Mouse (Mus musculus) cerebellum, adult (tissue): ENCODE results near the gene Fhl3.
A peak's percentile ranks its signal among the peaks of the same experiment; 100 is the strongest.

Source experiments
- ATAC-seq: cut with Nextera tagmentation; 2 replicates; pipeline ENCODE4 v1.9.2; 2017; ENCODE audit warnings: mild to moderate bottlenecking, moderate library complexity, mixed read lengths; ENCODE audit not compliant: insufficient number of reproducible peaks, low FRiP score, low TSS enrichment

The Fhl3 gene

DNA sequence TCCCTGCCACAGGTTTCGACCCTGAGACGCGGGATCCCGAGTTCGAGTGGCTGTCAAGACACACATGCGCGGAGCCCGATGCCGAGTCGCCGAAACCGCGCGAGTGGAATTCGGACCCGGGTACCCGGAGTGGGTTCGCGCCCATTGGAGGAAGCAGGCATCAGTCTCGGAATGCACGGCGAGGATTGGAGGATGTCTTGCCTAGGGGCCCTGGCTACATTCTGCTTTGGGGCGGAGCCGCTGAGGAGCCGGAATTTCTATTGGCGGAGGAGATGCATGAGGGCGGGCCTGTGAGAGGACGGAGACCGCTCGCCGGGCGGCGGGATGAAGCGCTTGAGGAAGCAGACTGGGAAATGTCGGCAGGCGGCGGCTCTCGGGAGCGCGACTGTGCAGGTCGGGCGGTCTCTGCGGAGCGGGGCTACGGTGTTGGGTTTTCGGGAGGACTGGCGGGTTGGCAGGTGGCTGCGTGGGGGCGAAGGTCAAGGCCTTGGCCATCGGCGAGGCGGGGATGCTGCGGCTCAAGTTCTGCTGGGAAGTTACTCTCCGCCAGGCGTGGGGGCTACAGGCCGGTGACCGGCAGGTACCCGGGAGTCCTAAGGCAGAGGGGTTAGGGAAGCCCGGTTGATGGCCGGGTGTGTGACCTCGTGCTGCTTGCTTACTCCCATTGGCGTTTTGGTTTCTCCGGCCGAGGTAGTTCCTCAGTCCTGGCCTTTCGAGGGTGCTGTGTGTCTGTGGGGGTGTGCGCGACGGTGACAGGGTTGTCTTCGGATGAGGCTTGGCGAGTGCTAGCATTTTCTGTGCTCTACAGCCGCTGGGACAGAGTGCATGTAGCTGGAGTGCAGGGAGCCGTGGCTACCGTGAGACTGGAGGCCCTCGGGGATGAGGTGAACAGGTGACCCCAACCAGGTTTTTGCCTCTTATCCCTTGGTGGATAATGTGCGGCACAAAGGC lies 51.1 kb downstream of the Fhl3 start:
- ATAC-seq, result peak; percentile 100

DNA sequence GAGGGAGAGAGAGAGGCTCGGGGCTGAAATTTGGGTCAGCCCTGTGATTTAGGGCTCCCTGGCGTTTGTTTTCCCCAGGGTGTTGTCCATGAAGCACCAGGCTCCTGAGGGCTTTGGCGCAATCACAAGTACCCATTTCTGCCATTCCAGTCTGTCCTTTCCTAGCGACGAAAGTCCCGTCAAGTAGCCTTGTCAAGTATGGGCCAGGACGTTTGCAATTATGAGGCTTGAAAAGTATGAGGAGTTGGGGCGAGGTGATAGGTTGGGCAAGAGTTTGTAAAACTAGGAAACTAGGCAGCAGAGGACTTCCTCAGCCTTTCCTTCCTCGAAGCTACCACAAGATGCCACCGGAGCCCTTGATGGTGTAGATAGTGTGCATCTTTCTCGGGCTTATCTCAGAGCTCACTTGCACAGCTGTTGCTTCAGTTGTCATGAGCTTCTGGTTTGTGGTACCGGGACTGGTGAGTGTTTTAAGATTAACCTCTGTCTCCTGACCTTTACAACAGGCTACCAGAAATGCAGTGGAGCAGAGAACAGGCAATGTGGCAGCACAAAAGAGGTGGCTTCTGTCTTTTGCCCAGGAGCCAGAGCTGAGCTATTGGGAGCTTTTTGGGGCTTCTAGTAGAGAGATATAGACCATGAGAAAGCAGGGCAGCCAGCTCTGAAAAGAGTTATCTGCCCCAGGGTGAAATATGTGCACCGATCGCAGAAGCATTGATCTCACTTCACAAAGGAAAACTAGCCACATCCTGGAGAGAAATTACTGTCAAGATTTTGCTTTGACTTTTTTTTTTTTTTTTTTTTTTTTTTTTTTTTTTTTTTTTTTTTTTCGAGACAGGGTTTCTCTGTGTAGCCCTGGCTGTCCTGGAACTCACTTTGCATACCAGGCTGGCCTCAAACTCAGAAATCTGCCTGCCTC lies 52.0 kb downstream of the Fhl3 start:
- ATAC-seq, result no peak

- ATAC-seq, result no peak
Observed at GRCm38 (mm10) chr4:124755526-124755925, 55.0 kb downstream of the Fhl3 start.
